Mouse (Mus musculus): ENCODE results near the gene Rpl13a. TPM values are rescaled to one million over a fixed set of nuclear protein-coding genes. Genes with fewer than 3 reads are reported as not detected.

Gene Rpl13a
- total RNA-seq (2023), result 5,433 TPM

GRCm38 (mm10) chr7:45128624-45129246 is at the start of gene Rpl13a:
Gene Rpl13a, minus strand, starts transcription at chr7:45128761.

GRCm38 (mm10) chr7:45163735-45164490 is 35.4 kb upstream of the Rpl13a start, which contains the start of gene Slc17a7:
Gene Slc17a7, plus strand, starts transcription at chr7:45163949.

GRCm38 (mm10) chr7:45154096-45154992 is 25.8 kb upstream of the Rpl13a start, which contains the start of the genes Pih1d1 and Aldh16a1:
Gene Pih1d1, plus strand, starts transcription at chr7:45154303.
Gene Aldh16a1, minus strand, starts transcription at chr7:45154584.

GRCm38 (mm10) chr7:45135993-45136567 is 7.5 kb upstream of the Rpl13a start, which contains the start of the genes Gm45713 and Flt3l:
Gene Gm45713, minus strand, starts transcription at chr7:45136231.
Gene Flt3l, minus strand, starts transcription at chr7:45136432.

GRCm38 (mm10) chr7:45124224-45125143 is 4.1 kb downstream of the Rpl13a start, which contains the start of gene Rps11:
Gene Rps11, minus strand, starts transcription at chr7:45124439.

DNA sequence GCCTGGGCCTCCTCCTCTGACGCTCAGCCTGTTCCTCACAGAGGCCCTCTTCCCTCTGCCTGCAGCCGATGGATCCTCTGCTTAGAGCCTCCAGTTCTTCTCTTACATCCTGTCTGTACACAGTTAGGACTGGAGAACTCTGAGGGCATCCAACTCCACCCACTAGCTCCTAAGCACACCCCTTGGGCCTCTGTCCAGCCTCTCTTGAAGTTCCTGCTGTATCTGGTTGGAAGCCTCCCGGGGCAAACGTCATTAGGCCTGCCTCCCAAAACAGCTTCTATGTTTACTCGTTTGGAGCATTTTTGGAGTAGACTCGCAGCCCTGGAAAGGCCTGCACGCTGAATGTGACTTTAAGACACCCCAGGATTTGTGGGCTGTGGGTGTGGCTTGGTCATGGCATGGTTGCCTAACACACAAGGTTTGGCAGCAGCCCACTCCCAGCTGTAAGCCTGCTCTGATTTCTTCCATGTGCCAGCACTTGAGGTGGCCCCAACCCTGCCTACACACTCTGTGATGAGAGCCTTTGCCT is 24.8 kb downstream of the Rpl13a start, which contains the start of gene Fcgrt:
Gene Fcgrt, minus strand, starts transcription at position 200 of the 529 bp plus-strand sequence.

GRCm38 (mm10) chr7:45092048-45092447 is 36.5 kb downstream of the Rpl13a start, which contains the start of gene Rcn3:
Gene Rcn3, minus strand, starts transcription at chr7:45092221.

Other genes with a start within 250 kb of the Rpl13a start
- 77.4 TPM for gene Med25, start 236.0 kb downstream of the Rpl13a start, total RNA-seq (2023)
- 17.6 TPM for gene Fuz, start 232.7 kb downstream of the Rpl13a start, total RNA-seq (2023)
- 71.8 TPM for gene Ap2a1, start 199.3 kb downstream of the Rpl13a start, total RNA-seq (2023)
- gene Tsks, start 185.6 kb downstream of the Rpl13a start, total RNA-seq (2023), result 0.33 TPM
- gene Cpt1c, start 153.9 kb downstream of the Rpl13a start, total RNA-seq (2023), result 0.18 TPM
- gene Prmt1, start 142.2 kb downstream of the Rpl13a start, total RNA-seq (2023), result 153 TPM
- gene Irf3, start 131.1 kb downstream of the Rpl13a start, total RNA-seq (2023), result 157 TPM
- gene Bcl2l12, start 130.0 kb downstream of the Rpl13a start, total RNA-seq (2023), result 19.6 TPM
- 83.6 TPM for gene Scaf1, start 112.4 kb downstream of the Rpl13a start, total RNA-seq (2023)
- gene Rras, start 110.8 kb downstream of the Rpl13a start, total RNA-seq (2023), result 10.3 TPM
- 75.1 TPM for gene Prr12, start 75.9 kb downstream of the Rpl13a start, total RNA-seq (2023)
- gene Nosip, start 66.3 kb downstream of the Rpl13a start, total RNA-seq (2023), result 61.3 TPM
- gene Prrg2, start 66.1 kb downstream of the Rpl13a start, total RNA-seq (2023), result 0.95 TPM
- gene Rcn3, start 36.5 kb downstream of the Rpl13a start, total RNA-seq (2023), result 6.1 TPM
- gene Fcgrt, start 24.9 kb downstream of the Rpl13a start, total RNA-seq (2023), result 22.7 TPM
- gene Rps11, start 4.3 kb downstream of the Rpl13a start, total RNA-seq (2023), result 3,211 TPM
- gene Gm45713, start 7.5 kb upstream of the Rpl13a start, total RNA-seq (2023), result not detected
- gene Flt3l, start 7.7 kb upstream of the Rpl13a start, total RNA-seq (2023), result 299 TPM
- gene Pih1d1, start 25.5 kb upstream of the Rpl13a start, total RNA-seq (2023), result 38.5 TPM
- 61.5 TPM for gene Aldh16a1, start 25.8 kb upstream of the Rpl13a start, total RNA-seq (2023)
- gene Slc17a7, start 35.2 kb upstream of the Rpl13a start, total RNA-seq (2023), result not detected
- gene Gfy, start 50.8 kb upstream of the Rpl13a start, total RNA-seq (2023), result not detected
- not detected for gene Pth2, start 52.2 kb upstream of the Rpl13a start, total RNA-seq (2023)
- gene Ccdc155, start 76.1 kb upstream of the Rpl13a start, total RNA-seq (2023), result not detected
- gene Dkkl1, start 83.4 kb upstream of the Rpl13a start, total RNA-seq (2023), result not detected
- gene Tead2, start 87.0 kb upstream of the Rpl13a start, total RNA-seq (2023), result not detected
- 346 TPM for gene Cd37, start 110.4 kb upstream of the Rpl13a start, total RNA-seq (2023)
- not detected for gene Slc6a16, start 112.3 kb upstream of the Rpl13a start, total RNA-seq (2023)
- gene Slc6a21, start 148.8 kb upstream of the Rpl13a start, total RNA-seq (2023), result not detected
- gene Trpm4, start 205.0 kb upstream of the Rpl13a start, total RNA-seq (2023), result 10.0 TPM
- not detected for gene Hrc, start 206.5 kb upstream of the Rpl13a start, total RNA-seq (2023)
- gene Ppfia3, start 238.3 kb upstream of the Rpl13a start, total RNA-seq (2023), result 0.47 TPM
- gene Lin7b, start 241.8 kb upstream of the Rpl13a start, total RNA-seq (2023), result 2.6 TPM

Measured in CD4-positive naive resting alpha-beta T cell, adult 57 days (primary cell).